Mouse (Mus musculus): Measurements from ENCODE around the gene Fam186a. TPM values are rescaled to one million over a fixed set of nuclear protein-coding genes. Genes with fewer than 3 reads are reported as not detected.
"Not testable (repeated sequence)": the region's sequence is repeated elsewhere in the genome, so short reads cannot be mapped to it uniquely, and the experiment has no call there.

Gene Fam186a
- polyA plus RNA-seq, 1 experiment from 2014 or later, result not detected

DNA sequence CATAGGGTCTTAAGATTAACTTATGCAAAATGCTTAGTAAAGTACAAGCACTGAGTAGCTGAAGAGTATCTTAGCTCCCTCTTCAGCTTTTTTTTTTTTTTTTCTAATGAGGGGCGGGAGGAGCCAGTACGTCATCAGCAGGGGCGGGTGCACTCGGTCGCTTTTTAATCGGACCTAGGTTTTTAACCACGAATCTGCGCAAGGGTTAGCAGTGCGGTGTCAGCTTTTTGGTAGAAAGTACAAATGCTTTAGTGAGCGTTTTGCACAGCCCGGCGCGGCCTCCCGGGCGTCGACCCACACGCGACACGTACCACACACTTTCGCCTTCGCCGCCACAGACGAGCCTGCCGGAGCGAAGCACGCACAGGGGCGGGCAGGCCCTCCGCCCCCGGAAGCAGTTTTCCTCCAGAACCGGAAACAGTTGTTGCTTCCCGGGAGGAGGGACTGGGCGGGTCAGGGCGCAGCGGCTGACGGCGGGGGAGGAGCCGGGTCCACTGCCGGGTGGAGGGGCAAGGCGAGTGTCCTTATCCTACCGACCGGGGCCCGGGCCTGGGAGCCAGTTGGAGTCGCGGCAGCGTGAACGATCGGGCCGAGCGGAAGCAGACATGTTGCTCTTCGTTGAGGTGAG, 5.6 kb upstream of the Fam186a start:
- H3K4me3 ChIP-seq (replicated peaks), result peak overlapping the region; percentile 94
- H3K4me1 ChIP-seq, result peaks cover 4% of the 10 kb centered on the region
- H3K9me3 ChIP-seq, result no peaks in the 10 kb centered on the region
- ATAC-seq (ENCODE audit: low FRiP score), result peak; percentile 98
- peak overlapping the region; percentile 97 for H3K27ac ChIP-seq
- H3K4me2 ChIP-seq, result peak overlapping the region; percentile 66
- H3K27me3 ChIP-seq, result no peaks in the 10 kb centered on the region
- WGBS, result under 1% methylated on average over 48 of the region's 50 CpGs
- peak overlapping the region; percentile 81 for H3K9ac ChIP-seq
- H3K36me3 ChIP-seq (replicated peaks), result no peaks in the 10 kb centered on the region

DNA sequence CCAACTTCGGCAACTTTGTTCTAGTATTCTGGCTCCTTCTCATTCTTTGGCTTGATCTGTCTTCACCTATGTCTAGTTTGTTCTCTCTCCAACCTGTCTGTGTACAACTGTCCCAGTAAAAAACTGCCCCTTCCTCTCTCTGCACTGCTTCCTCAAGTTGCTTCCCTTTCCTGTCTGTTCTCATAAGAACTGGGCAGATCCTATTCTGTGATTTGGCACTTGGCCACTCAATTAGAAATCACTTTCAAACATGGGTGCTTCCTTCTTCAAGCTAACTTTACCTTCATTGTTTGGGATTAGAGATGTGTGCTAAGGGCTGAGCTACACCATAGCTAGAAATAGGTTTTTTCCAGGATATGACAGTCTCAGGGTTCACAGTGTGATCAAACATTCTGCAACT, 3.7 kb upstream of the Fam186a start:
- 92% methylated on average over 1 of the region's 1 CpGs for WGBS
- no peak overlapping the region for H3K9ac ChIP-seq
- H3K27ac ChIP-seq, result no peak overlapping the region
- H3K4me3 ChIP-seq (replicated peaks), result no peak overlapping the region
- peaks cover 4% of the 10 kb centered on the region for H3K4me1 ChIP-seq
- no peaks in the 10 kb centered on the region for H3K9me3 ChIP-seq
- H3K27me3 ChIP-seq, result no peaks in the 10 kb centered on the region
- no peaks in the 10 kb centered on the region for H3K36me3 ChIP-seq (replicated peaks)
- H3K4me2 ChIP-seq, result no peak overlapping the region
- ATAC-seq (ENCODE audit: low FRiP score), result no peak

DNA sequence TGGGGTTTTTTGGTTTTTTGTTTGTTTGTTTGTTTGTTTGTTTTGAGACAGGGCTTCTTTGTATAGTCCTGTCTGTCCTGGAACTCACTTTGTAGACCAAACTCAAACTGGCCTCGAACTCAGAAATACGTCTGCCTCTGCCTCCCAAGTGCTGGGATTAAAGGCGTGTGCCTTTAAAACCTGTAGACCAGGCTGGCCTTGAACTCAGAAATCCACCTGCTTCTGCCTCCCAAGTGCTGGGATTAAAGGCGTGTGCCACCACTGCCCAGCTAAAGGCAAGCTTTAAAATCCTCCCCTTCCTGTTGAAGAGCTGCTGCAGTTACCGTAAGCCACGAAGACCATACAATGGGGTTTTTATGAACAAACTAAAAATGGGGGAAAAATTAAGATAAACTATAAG, 2.9 kb upstream of the Fam186a start, which contains the start of gene Larp4:
TSS of gene Larp4 (plus strand) at position 301 of the 400 bp plus-strand sequence.
- not testable (repeated sequence) for H3K27ac ChIP-seq; H3K9ac ChIP-seq; H3K4me3 ChIP-seq (replicated peaks); H3K4me2 ChIP-seq; H3K4me1 ChIP-seq; H3K36me3 ChIP-seq (replicated peaks); H3K27me3 ChIP-seq; H3K9me3 ChIP-seq; ATAC-seq (ENCODE audit: low FRiP score)
- WGBS, result 91% methylated on average over 6 of the region's 6 CpGs

DNA sequence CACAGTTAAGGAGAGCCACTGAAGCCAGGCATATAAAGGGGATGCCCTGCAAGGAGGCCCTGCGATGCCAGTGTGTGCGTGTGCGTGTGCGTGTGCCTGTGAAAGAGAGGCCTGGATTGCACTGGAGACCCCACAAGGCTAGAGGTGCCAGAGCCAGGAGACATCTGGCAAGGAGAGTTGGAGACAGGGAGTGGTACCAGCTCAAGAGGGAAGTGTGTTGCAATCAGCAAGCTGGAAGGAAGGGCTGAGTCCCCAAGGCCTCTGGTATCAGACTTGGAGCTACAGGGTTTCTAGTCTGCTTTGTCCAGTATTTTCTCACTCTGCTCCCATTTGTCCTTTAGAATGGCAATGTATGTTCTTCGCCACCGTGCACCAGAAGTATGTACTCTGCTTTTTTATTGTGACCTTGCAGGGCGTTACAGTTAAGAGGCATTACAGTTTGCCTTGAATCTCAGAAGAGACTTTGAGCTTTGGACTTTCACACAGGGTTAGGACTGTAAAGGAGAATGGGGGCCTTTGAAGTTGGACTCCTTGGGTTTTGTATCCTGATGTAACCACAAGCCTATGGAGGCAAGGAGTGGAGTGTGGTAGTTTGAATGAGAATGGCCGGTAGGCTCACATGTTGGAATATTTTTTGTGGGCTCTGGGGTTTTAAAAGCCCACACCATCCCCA, 1.6 kb downstream of the Fam186a start:
- H3K9me3 ChIP-seq, result no peaks in the 10 kb centered on the region
- H3K4me3 ChIP-seq (replicated peaks), result no peak overlapping the region
- no peaks in the 10 kb centered on the region for H3K36me3 ChIP-seq (replicated peaks)
- H3K9ac ChIP-seq, result no peak overlapping the region
- no peaks in the 10 kb centered on the region for H3K27me3 ChIP-seq
- H3K4me1 ChIP-seq, result no peaks in the 10 kb centered on the region
- WGBS, result 86% methylated on average over 8 of the region's 8 CpGs
- ATAC-seq (ENCODE audit: low FRiP score), result no peak
- no peak overlapping the region for H3K27ac ChIP-seq
- no peak overlapping the region for H3K4me2 ChIP-seq

DNA sequence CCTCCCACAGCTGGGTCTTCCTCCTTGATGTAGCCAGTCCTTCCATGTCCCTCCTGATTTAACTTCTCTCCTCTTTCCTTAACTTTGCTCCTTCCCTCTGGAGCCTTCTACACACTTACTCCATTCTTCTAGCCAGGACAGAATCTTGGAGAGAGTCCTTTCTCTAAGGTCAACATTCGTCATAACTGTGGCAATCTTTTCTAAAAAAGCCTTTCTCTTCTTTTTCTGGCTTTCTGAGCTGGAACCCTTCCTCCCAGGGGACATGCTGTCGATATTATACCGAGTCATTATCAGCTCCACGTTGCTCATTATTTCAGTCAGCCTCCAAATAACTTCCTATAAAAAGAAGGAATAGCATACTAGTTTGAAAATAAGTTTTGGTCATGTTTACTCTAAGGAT, 11.5 kb downstream of the Fam186a start:
- H3K9ac ChIP-seq, result no peak overlapping the region

DNA sequence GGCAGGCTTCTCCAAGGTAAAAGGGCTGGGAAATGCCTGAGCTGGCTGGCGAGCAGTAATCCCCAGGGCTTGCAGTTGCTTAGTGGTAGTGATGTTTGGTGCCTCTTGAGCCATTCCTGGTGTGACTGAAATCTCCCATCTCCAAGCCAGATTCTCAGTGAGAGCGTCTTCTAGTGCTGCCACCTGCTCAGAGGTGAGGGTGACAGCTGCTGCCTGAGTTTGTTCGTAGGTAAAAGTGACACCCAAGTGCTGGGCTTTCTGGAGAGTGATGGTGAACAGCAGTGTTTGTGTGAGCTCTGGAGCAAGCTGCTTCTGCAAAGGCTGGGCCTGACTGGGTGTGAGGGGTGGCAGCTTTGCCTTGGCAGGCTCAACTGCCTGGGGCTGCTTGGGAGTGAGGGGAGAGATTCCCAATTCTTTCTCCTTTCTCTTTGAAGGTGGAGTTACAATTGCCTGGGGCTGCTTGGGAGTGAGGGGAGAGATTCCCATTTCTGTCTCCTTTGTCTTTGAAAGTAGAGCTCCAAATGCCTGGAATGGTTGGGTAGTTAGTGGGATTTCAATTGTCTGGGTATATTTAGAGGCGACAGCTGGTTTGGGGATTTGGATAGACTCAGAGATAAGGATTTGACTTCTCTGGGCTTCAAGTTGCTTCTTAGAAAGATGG, 25.8 kb downstream of the Fam186a start:
- Histone ChIP-seq H3K36me3 (replicated peaks) (no peaks in the 10 kb centered on the region), H3K9ac (no peak overlapping the region), H3K4me2 (no peak overlapping the region), H3K27me3 (no peaks in the 10 kb centered on the region), H3K4me3 (replicated peaks) (no peak overlapping the region), H3K9me3 (0 out of 2 replicates have a peak, but pooled peaks cover 8% of the 10 kb centered on the region), H3K27ac (no peak overlapping the region), H3K4me1 (peaks cover 12% of the 10 kb centered on the region; the same call in 1 of the 2 replicates)
- ATAC-seq (ENCODE audit: low FRiP score), result no peak
- WGBS, result 62% methylated on average over 4 of the region's 4 CpGs

More for the DNA sequence above, 11.5 kb downstream of the Fam186a start:
- no peaks in the 10 kb centered on the region for H3K4me1 ChIP-seq
- 81% methylated on average over 4 of the region's 4 CpGs for WGBS
- H3K4me2 ChIP-seq, result no peak overlapping the region
- no peaks in the 10 kb centered on the region for H3K27me3 ChIP-seq
- no peaks in the 10 kb centered on the region for H3K9me3 ChIP-seq
- no peak for ATAC-seq (ENCODE audit: low FRiP score)
- no peaks in the 10 kb centered on the region for H3K36me3 ChIP-seq (replicated peaks)
- H3K4me3 ChIP-seq (replicated peaks), result no peak overlapping the region
- no peak overlapping the region for H3K27ac ChIP-seq

DNA sequence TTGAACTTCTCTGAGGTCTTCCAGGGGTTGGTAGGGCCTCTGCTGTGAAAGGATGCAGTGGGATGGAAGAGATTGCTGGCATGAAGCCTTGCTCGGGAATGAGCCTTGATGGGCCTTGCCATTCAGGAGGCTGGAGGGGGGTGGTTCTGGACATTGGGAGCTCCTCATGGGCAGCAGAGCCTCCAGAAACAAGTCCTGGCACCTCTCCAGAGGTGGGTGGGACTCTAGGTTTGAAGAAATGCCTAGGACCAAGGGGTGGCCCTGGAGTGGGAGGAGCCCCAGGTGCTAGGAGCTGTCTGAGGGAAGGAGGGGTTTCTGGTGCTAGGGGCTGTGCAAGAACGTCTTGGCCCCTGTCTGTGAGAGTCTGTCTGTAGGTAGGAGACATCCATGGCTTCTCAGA, 26.4 kb downstream of the Fam186a start:
- no peaks in the 10 kb centered on the region for H3K27me3 ChIP-seq
- ATAC-seq (ENCODE audit: low FRiP score), result no peak
- H3K9ac ChIP-seq, result no peak overlapping the region
- peaks cover 12% of the 10 kb centered on the region; the same call in 1 of the 2 replicates for H3K4me1 ChIP-seq
- no peak overlapping the region for H3K4me2 ChIP-seq
- 0 out of 2 replicates have a peak, but pooled peaks cover 8% of the 10 kb centered on the region for H3K9me3 ChIP-seq
- 28% methylated on average over 2 of the region's 2 CpGs for WGBS
- H3K4me3 ChIP-seq (replicated peaks), result no peak overlapping the region
- no peak overlapping the region for H3K27ac ChIP-seq
- no peaks in the 10 kb centered on the region for H3K36me3 ChIP-seq (replicated peaks)

DNA sequence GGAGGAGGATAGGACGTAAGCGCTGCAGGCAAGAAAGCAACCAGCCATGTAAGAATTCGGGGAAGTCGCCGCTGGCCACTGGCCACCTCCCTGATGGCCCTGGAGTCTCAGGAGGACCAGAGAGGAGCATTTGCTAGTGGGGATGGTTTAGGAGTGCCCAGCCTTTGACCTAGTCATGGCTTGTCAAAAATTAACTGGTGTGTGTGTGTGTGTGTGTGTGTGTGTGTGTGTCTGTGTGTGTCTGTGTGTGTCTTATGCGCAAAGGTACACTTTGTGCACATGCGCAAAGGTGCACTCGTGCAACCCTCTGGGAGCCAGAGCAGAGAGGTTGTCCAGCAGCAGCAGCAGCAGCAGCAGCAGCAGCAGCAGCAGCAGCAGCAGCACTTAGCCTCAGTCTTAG, 29.0 kb downstream of the Fam186a start:
- Histone ChIP-seq H3K4me3 (replicated peaks) (no peak overlapping the region), H3K4me2 (no peak overlapping the region), H3K9me3 (no peaks in the 10 kb centered on the region), H3K27me3 (no peaks in the 10 kb centered on the region), H3K4me1 (peaks cover 12% of the 10 kb centered on the region; the same call in 1 of the 2 replicates), H3K9ac (no peak overlapping the region), H3K36me3 (replicated peaks) (no peaks in the 10 kb centered on the region), H3K27ac (no peak overlapping the region)
- no peak for ATAC-seq (ENCODE audit: low FRiP score)
- 84% methylated on average over 8 of the region's 8 CpGs for WGBS

DNA sequence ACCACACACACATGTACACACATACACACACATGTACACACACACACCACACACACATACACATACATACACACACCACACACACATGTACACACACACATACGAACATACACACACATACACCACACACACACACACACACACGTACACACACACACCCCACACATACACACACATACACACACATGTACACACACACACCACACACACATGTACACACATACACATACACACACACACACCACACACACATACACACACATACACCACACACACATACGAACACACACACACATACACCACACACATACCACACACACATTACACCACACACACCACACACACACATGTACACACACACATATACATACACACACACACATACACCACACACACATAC, 30.2 kb downstream of the Fam186a start:
- Histone ChIP-seq H3K9me3 (no peaks in the 10 kb centered on the region), H3K9ac (no peak overlapping the region), H3K27me3 (no peaks in the 10 kb centered on the region), H3K27ac (no peak overlapping the region), H3K4me2 (no peak overlapping the region), H3K4me1 (peaks cover 12% of the 10 kb centered on the region; the same call in 1 of the 2 replicates), H3K36me3 (replicated peaks) (no peaks in the 10 kb centered on the region), H3K4me3 (replicated peaks) (no peak overlapping the region)
- no peak for ATAC-seq (ENCODE audit: low FRiP score)
- 83% methylated on average over 3 of the region's 3 CpGs for WGBS

DNA sequence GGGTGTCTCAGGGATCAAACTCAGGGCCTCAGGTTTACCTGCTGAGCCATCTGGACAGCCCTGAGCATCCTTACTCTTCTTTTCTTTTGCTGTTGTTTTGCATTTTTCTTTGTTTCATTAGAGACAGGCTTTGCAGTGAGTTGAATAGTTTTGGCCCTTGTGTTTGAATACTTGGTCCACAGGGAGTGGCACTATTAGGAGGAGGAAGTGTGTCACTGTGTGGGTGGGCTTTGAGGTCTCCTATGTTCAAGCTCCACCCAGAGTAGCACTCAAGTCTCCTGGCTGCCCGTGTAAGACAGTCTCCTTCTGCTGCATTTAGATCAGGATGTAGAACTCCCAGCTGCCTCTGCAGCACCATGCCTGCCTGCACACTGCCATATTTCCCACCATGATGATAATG, 32.4 kb downstream of the Fam186a start:
- no peaks in the 10 kb centered on the region for H3K9me3 ChIP-seq
- H3K27me3 ChIP-seq, result no peaks in the 10 kb centered on the region
- 33% methylated on average over 1 of the region's 1 CpGs for WGBS
- ATAC-seq (ENCODE audit: low FRiP score), result no peak
- no peak overlapping the region for H3K9ac ChIP-seq
- no peak overlapping the region for H3K27ac ChIP-seq
- no peaks in the 10 kb centered on the region for H3K4me1 ChIP-seq
- no peaks in the 10 kb centered on the region for H3K36me3 ChIP-seq (replicated peaks)
- H3K4me3 ChIP-seq (replicated peaks), result no peak overlapping the region
- H3K4me2 ChIP-seq, result no peak overlapping the region

DNA sequence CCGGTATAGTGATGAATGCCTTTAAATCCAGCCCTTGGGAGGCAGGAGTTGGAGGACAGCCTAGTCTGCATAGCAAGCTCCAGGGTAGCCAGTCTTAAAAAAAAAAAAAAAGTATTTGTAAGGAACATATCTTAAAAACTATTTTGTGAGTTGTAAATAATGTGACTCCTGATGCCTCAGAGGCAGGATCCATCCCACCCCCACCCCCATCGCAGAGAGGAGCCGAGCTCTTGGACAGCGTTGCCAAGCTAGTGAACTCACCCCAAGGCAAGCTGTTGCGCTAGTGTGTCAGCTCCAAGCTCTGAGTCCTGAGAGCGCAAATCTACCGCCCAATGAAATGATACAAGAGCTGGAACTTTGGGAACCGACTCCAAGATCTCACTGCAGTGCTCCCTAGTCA, 35.6 kb downstream of the Fam186a start:
- no peak overlapping the region for H3K27ac ChIP-seq
- no peak overlapping the region for H3K4me3 ChIP-seq (replicated peaks)
- no peaks in the 10 kb centered on the region for H3K9me3 ChIP-seq
- no peaks in the 10 kb centered on the region for H3K4me1 ChIP-seq
- 81% methylated on average over 8 of the region's 8 CpGs for WGBS
- no peak for ATAC-seq (ENCODE audit: low FRiP score)
- no peak overlapping the region for H3K4me2 ChIP-seq
- H3K27me3 ChIP-seq, result no peaks in the 10 kb centered on the region
- H3K36me3 ChIP-seq (replicated peaks), result no peaks in the 10 kb centered on the region
- no peak overlapping the region for H3K9ac ChIP-seq

DNA sequence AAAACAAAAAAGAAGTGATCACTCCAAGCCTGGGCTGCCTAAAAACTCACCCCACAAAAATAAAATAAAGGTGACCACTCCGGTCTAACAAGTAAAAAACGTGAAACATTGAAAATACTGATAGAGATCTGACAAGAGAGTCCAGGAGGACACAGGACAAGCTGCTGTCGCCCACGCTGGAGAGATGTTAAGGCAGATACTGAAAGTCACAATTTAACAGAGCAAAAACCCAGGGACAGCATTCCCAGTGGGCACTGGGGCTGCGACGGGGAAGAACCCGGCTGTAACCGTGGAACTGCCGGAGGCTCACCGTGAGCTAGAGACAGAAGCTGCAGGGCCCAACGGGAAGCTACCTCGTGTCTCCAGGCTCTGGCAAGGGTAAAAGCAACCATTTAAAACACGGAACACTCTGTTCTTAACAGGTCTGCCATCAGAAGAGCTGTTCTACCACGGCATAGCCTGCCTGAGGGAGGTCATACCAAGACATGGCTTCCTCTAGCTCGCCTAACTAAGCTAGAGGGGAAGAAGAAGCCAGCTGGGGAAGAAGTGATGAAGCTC, 47.2 kb downstream of the Fam186a start:
- Histone ChIP-seq H3K27ac (no peak overlapping the region), H3K9ac (no peak overlapping the region), H3K36me3 (replicated peaks) (no peaks in the 10 kb centered on the region), H3K4me3 (replicated peaks) (no peak overlapping the region), H3K4me2 (no peak overlapping the region), H3K27me3 (no peaks in the 10 kb centered on the region), H3K9me3 (no peaks in the 10 kb centered on the region), H3K4me1 (no peaks in the 10 kb centered on the region)
- no peak for ATAC-seq (ENCODE audit: low FRiP score)
- 87% methylated on average over 15 of the region's 15 CpGs for WGBS

Data from forebrain, embryonic 12.5 days (tissue).